Comparison of ENCODE assay signal across 7 mouse cellular contexts in the genomic region with DNA sequence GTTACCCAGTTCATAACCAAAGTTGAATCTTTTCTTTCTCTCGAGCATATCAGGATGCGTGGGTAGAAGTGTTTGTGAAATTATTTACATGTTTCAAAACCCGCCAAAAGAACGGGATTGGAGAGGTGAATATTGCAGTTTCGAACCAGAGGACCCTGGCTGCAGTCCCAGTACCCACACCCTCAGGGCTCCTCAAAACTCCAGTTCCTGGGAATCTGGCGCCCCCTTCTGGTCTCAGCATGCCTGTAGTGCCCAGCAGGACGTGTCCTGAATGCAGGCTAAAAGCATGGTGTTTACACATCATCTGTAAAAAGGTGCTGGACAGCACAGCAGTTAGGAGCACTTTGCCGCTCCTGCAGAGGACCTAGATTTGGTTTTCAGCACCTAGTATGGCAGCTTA. TPM values are rescaled to one million over a fixed set of nuclear protein-coding genes. Genes with fewer than 3 reads are reported as not detected.
A peak's percentile ranks its signal among the peaks of the same experiment; 100 is the strongest.
DNase-seq lines count a peak whose midpoint lies in the region; ATAC-seq and TF ChIP-seq lines count a peak whose summit lies in the region.

No protein-coding gene starts in this region.

- H3K4me1 ChIP-seq in CH12.LX (ENCODE audit: control insufficient read depth in 1 of 2, insufficient read depth in 2 of 2), result peaks cover 10 to 23% of the 10 kb centered on the region in 2 experiments; a peak in 3 of 4 replicates
- H3K4me1 ChIP-seq in lung, postnatal 0 days (ENCODE audit: insufficient read depth, low read depth, low read length), result no peaks in the 10 kb centered on the region
- H3K4me1 ChIP-seq in small intestine, adult 2 months (ENCODE audit: control insufficient read depth, insufficient read depth, insufficient read length, low read length), result peaks cover 9% of the 10 kb centered on the region

- dilution Hi-C loops in CH12.LX (cut with MboI; ENCODE audit: extremely low pct_ligation_motif_present, extremely low pct_unique_long_range_greater_than_20kb, low sequenced_read_pairs), result no loop called here

- TF ChIP-seq EP300 in CH12.LX (IDR thresholded peaks at IDR 0.05; ENCODE audit: low read length), result no peak
- no peak for TF ChIP-seq EP300 in lung, postnatal 0 days (IDR thresholded peaks at IDR 0.05)

- in situ Hi-C loops in CH12.LX (cut with MboI; ENCODE audit: low pct_ligation_motif_present, low pct_unique_long_range_greater_than_20kb, low sequenced_read_pairs), result loop anchor here (10.0 kb wide), 1 partner anchor 111 kb away; a partner anchor contains a TSS

- DNase-seq in A20 (ENCODE audit: low read depth, low spot score) (peak; percentile 82), CH12.LX (ENCODE audit: extremely low read depth) (peak; percentile 74)
- DNase-seq in c-Kit-positive CD71-positive TER-119-positive erythroid progenitor cells, embryonic 14.5 days (ENCODE audit: low spot score), result peak; percentile 52
- peak; percentile 60 for DNase-seq in gastrocnemius, adult 2 months
- DNase-seq in kidney, postnatal 10 days, result peak; percentile 63
- peak; percentile 44 for DNase-seq in lung, postnatal 0 days (ENCODE audit: low spot score)

- WGBS in lung, postnatal 0 days, result 52% methylated on average over 8 of the region's 8 CpGs
- 65% methylated on average over 8 of the region's 8 CpGs for WGBS in small intestine, adult 2 months

- TF ChIP-seq CTCF in CH12.LX (conservative IDR thresholded peaks at IDR 0.05 in 1 of 2, IDR thresholded peaks at IDR 0.05 in 1 of 2; ENCODE audit: low read depth in 2 of 2, low read length in 2 of 2), result peak; percentile 52 to 67
- TF ChIP-seq CTCF in gastrocnemius, adult 2 months (IDR thresholded peaks at IDR 0.05), result peak; percentile 63
- peak; percentile 66 for TF ChIP-seq CTCF in lung, postnatal 0 days (IDR thresholded peaks at IDR 0.05)
- peak; percentile 71; the same call in 1 of the 2 replicates for TF ChIP-seq CTCF in small intestine, adult 2 months (IDR thresholded peaks at IDR 0.05; ENCODE audit: extremely low read depth, insufficient read length, insufficient replicate concordance, low read depth, low read length)

- ATAC-seq in lung, postnatal 0 days, result no peak

- peaks cover 27% of the 10 kb centered on the region for H3K79me2 ChIP-seq in CH12.LX (replicated peaks; ENCODE audit: control insufficient read depth, extremely low read depth, insufficient read depth, poor library complexity, severe bottlenecking)

- peak; percentile 44 for TF ChIP-seq RAD21 in CH12.LX (IDR thresholded peaks at IDR 0.05; ENCODE audit: low read depth, low read length)

- H3K36me3 ChIP-seq in CH12.LX (replicated peaks in 1 of 2; ENCODE audit: control insufficient read depth in 1 of 2, insufficient read depth in 1 of 2, low read length in 1 of 2), result peaks cover 10 to 13% of the 10 kb centered on the region in 2 experiments
- no peaks in the 10 kb centered on the region for H3K36me3 ChIP-seq in lung, postnatal 0 days (ENCODE audit: insufficient read depth, low read length)
- H3K36me3 ChIP-seq in small intestine, adult 2 months (ENCODE audit: control insufficient read depth, insufficient read depth, low read length), result no peaks in the 10 kb centered on the region

- no peaks in the 10 kb centered on the region for H3K9me3 ChIP-seq in CH12.LX (replicated peaks; ENCODE audit: low read length)
- no peaks in the 10 kb centered on the region for H3K9me3 ChIP-seq in lung, postnatal 0 days (ENCODE audit: low read length)

- H3K27me3 ChIP-seq in CH12.LX (replicated peaks), result peaks cover 33% of the 10 kb centered on the region
- H3K27me3 ChIP-seq in lung, postnatal 0 days (replicated peaks; ENCODE audit: insufficient read depth, low read length), result no peaks in the 10 kb centered on the region
- H3K27me3 ChIP-seq in small intestine, adult 2 months (ENCODE audit: control insufficient read depth, insufficient read depth, low read length), result no peaks in the 10 kb centered on the region

- H3K4me2 ChIP-seq in CH12.LX (ENCODE audit: insufficient read depth, low read depth, poor library complexity, severe bottlenecking), result no peak overlapping the region
- no peak overlapping the region for H3K4me2 ChIP-seq in lung, postnatal 0 days (replicated peaks; ENCODE audit: low read depth, low read length)

- no peak overlapping the region for H3K27ac ChIP-seq in CH12.LX (ENCODE audit: insufficient read depth, low read depth)
- peak overlapping the region; percentile 96 for H3K27ac ChIP-seq in gastrocnemius, adult 2 months
- no peak overlapping the region for H3K27ac ChIP-seq in lung, postnatal 0 days (ENCODE audit: low read length)
- H3K27ac ChIP-seq in small intestine, adult 2 months (ENCODE audit: insufficient read depth, low read depth, low read length), result no peak overlapping the region

- TF ChIP-seq POLR2A in CH12.LX (IDR thresholded peaks at IDR 0.05; ENCODE audit: low read depth, low read length), result no peak
- TF ChIP-seq POLR2A in small intestine, adult 2 months (IDR thresholded peaks at IDR 0.05; ENCODE audit: low read depth, low read length), result no peak

- intact Hi-C loops in gastrocnemius, adult 2 months (cut with DNase I), result loop anchor here (2.0 kb wide), 2 partner anchors 27 to 35 kb away; a partner anchor contains a TSS

- no peak overlapping the region for H3K9ac ChIP-seq in CH12.LX (ENCODE audit: insufficient read depth, low read depth)
- no peak overlapping the region for H3K9ac ChIP-seq in lung, postnatal 0 days (replicated peaks; ENCODE audit: low read depth)

- no peak overlapping the region for H3K4me3 ChIP-seq in CH12.LX (replicated peaks in 1 of 3; ENCODE audit: low read depth in 2 of 3, low read length in 2 of 3, poor library complexity in 1 of 3)
- peak overlapping the region; percentile 84 for H3K4me3 ChIP-seq in gastrocnemius, adult 2 months
- no peak overlapping the region for H3K4me3 ChIP-seq in lung, postnatal 0 days (ENCODE audit: low read depth, low read length)
- H3K4me3 ChIP-seq in small intestine, adult 2 months (ENCODE audit: low read depth, low read length), result no peak overlapping the region

TF ChIP-seq in CH12.LX, 34 proteins besides CTCF, POLR2A, EP300 and RAD21:
- TF ChIP-seq JUND (conservative IDR thresholded peaks at IDR 0.05; ENCODE audit: low read depth, low read length) (no peak), ELF1 (IDR thresholded peaks at IDR 0.05; ENCODE audit: low read depth, low read length) (peak; percentile 25; the same call in 1 of the 2 replicates), SMC3 (IDR thresholded peaks at IDR 0.05; ENCODE audit: low read depth, low read length) (peak; percentile 36)

RNA-seq across cellular contexts. Expression of a gene that starts 1.2 kb away (rescaled TPM):
- total RNA-seq in CH12.LX (2012; rRNA removed) (38.5 and 39.4 TPM in 2 replicates), CH12.LX (2014; rRNA removed) (74.4 and 96.9 TPM in 2 replicates)
- polyA plus RNA-seq in CH12.LX (2012; ENCODE audit: insufficient read length, low read depth), result 69.7 and 77.1 TPM in 2 replicates
- 10 to 100 TPM; 10.7 to 11.6 TPM for total RNA-seq in gastrocnemius, adult 2 months (2021)
- polyA plus RNA-seq in lung, postnatal 0 days (2015; fragmentation: Nextera tagmentation; extraction: Ambion mirVana), result 20.3 and 23.9 TPM in 2 replicates
- 2.9 and 7.3 TPM in 2 replicates for polyA plus RNA-seq in small intestine, adult 2 months (2012; rRNA removed)

RNA-seq across cellular contexts. Expression of a gene that starts 34.4 kb away (rescaled TPM):
- 8.1 and 8.4 TPM in 2 replicates for total RNA-seq in CH12.LX (2012; rRNA removed)
- total RNA-seq in CH12.LX (2014; rRNA removed), result 3.6 and 4.6 TPM in 2 replicates
- 12.2 and 20.7 TPM in 2 replicates for polyA plus RNA-seq in CH12.LX (2012; ENCODE audit: insufficient read length, low read depth)
- total RNA-seq in gastrocnemius, adult 2 months (2021), result 10 to 100 TPM; 11.2 to 13.8 TPM
- polyA plus RNA-seq in lung, postnatal 0 days (2015; fragmentation: Nextera tagmentation; extraction: Ambion mirVana), result 12.7 and 13.1 TPM in 2 replicates
- 16.4 and 28.4 TPM in 2 replicates for polyA plus RNA-seq in small intestine, adult 2 months (2012; rRNA removed)

RNA-seq across cellular contexts. Expression of a gene that starts 49.4 kb away (rescaled TPM):
- total RNA-seq in CH12.LX (2012; rRNA removed) (not detected in 2 replicates), CH12.LX (2014; rRNA removed) (not detected in 2 replicates)
- polyA plus RNA-seq in CH12.LX (2012; ENCODE audit: insufficient read length, low read depth), result not detected in 2 replicates
- total RNA-seq in gastrocnemius, adult 2 months (2021), result under 1 TPM; 0.08 to 0.48 TPM
- 0.07 and 0.26 TPM in 2 replicates for polyA plus RNA-seq in lung, postnatal 0 days (2015; fragmentation: Nextera tagmentation; extraction: Ambion mirVana)
- polyA plus RNA-seq in small intestine, adult 2 months (2012; rRNA removed), result 0.71 and 1.6 TPM in 2 replicates
